Mouse (Mus musculus): ENCODE data around the gene Pcgf3. TPM values are rescaled to one million over a fixed set of nuclear protein-coding genes. Genes with fewer than 3 reads are reported as not detected.
A peak's percentile ranks its signal among the peaks of the same experiment; 100 is the strongest.

Pcgf3 gene
- 17.7 and 19.1 TPM in 2 replicates for polyA plus RNA-seq (2015; fragmentation: Nextera tagmentation; extraction: Ambion mirVana)

DNA sequence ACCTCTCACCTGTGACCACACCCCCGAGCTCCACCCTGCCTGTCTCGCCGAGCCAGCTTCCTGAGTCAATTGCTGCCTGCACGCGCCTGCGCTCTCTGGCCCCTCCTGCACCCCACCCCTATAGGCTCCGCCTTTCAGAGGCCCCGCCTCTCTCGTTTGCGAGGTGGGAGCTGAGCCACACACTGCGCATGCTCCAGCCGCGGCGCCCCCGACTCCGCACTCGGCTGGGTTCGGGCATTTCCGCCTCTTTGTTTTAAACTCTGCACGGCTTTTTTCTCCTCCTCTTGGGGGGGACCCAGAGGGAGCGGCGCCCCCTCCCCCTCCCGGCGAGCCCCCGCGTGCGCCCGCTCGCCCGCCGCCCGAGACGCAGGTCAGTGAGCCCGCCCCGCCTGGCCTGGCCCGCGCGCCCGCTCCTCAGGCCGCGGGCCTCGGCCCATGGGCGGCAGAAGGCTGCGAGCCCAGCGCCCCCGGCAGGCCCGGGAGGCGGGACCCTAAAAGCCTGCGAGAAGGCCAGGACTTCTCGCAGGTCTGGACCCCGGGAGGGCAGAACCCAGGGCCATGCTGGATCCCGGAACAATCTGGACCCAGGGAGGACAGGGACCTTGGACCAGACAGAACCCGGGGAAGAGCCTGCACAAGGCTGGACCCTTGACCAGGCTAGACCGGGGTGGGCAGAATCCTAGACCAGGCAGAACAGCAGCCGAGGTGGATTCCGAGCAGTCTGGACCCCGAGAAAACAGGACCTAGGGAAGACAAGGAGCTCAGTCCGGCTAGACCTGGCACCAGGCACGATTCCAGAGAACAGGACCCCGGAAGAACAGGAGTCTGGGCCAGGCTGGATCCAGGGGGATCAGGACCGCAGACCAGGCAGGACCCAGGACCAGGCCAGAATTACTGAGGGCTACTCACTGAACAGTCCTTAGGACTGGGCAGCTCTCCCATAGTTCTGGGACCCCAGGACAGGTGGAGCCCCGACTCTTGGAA, at the start of gene Pcgf3:
Gene Pcgf3 (plus strand): TSS at position 151 of the 984 bp plus-strand sequence.
- peak; percentile 98 for ATAC-seq (ENCODE audit: insufficient read depth, low FRiP score, low read depth)
- Histone ChIP-seq H3K27ac (peak within 1 kb of the TSS; percentile 70), H3K9ac (peak within 1 kb of the TSS; percentile 98), H3K4me2 (peak within 1 kb of the TSS; percentile 85), H3K36me3 (no peaks in the 10 kb centered on the region), H3K9me3 (no peaks in the 10 kb centered on the region), H3K4me3 (replicated peaks) (peak within 1 kb of the TSS; percentile 80), H3K4me1 (peaks cover 20% of the 10 kb centered on the region), H3K27me3 (replicated peaks) (no peaks in the 10 kb centered on the region)
- WGBS, result under 1% methylated on average over 60 of the region's 62 CpGs

DNA sequence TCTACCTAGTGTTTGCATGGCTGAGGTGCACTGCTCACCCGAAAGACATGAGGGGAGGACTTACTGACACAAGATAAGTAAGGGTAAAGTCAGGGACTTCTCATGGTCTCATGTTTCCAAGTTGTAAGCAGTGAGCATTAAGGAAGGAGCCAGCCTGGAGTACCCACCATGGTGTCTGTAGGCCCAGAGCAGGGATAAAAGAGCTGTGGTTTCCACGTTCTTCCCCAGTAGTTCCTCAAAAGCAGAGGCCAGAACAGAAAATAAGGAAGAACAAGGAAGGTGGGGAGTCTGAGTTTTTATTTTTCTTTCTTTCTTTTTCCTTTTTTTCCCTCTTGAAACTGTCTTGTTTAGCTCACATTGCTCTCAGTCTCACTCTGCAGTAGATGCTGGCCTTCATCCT, 46.3 kb upstream of the Pcgf3 start:
- WGBS, result 69% methylated on average over 2 of the region's 2 CpGs
- no peaks in the 10 kb centered on the region for H3K27me3 ChIP-seq (replicated peaks)

GRCm38 (mm10) chr5:108422741-108423140, 38.3 kb upstream of the Pcgf3 start:
- no peak overlapping the region for H3K27ac ChIP-seq
- WGBS, result 67% methylated on average over 3 of the region's 3 CpGs
- H3K4me2 ChIP-seq, result no peak overlapping the region
- H3K4me1 ChIP-seq, result no peaks in the 10 kb centered on the region
- H3K9ac ChIP-seq, result no peak overlapping the region
- no peaks in the 10 kb centered on the region for H3K27me3 ChIP-seq (replicated peaks)
- ATAC-seq (ENCODE audit: insufficient read depth, low FRiP score, low read depth), result no peak
- no peaks in the 10 kb centered on the region for H3K9me3 ChIP-seq
- no peaks in the 10 kb centered on the region for H3K36me3 ChIP-seq
- H3K4me3 ChIP-seq (replicated peaks), result no peak overlapping the region

More for the DNA sequence above, 46.3 kb upstream of the Pcgf3 start:
- no peak overlapping the region for H3K9ac ChIP-seq
- no peak for ATAC-seq (ENCODE audit: insufficient read depth, low FRiP score, low read depth)
- no peaks in the 10 kb centered on the region for H3K4me1 ChIP-seq
- no peak overlapping the region for H3K4me2 ChIP-seq
- H3K36me3 ChIP-seq, result no peaks in the 10 kb centered on the region
- no peak overlapping the region for H3K4me3 ChIP-seq (replicated peaks)
- no peaks in the 10 kb centered on the region for H3K9me3 ChIP-seq
- H3K27ac ChIP-seq, result no peak overlapping the region

- Histone ChIP-seq H3K27me3 (replicated peaks) (no peaks in the 10 kb centered on the region), H3K4me2 (no peak overlapping the region), H3K27ac (no peak overlapping the region), H3K9ac (no peak overlapping the region), H3K36me3 (no peaks in the 10 kb centered on the region), H3K4me1 (no peaks in the 10 kb centered on the region), H3K9me3 (no peaks in the 10 kb centered on the region), H3K4me3 (replicated peaks) (no peak overlapping the region)
- 84% methylated on average over 2 of the region's 2 CpGs for WGBS
- no peak for ATAC-seq (ENCODE audit: insufficient read depth, low FRiP score, low read depth)
These were observed 37.6 kb upstream of the Pcgf3 start for GRCm38 (mm10) chr5:108423427-108423826.

GRCm38 (mm10) chr5:108427186-108427585, 33.8 kb upstream of the Pcgf3 start:
- H3K27ac ChIP-seq, result no peak overlapping the region
- H3K4me3 ChIP-seq (replicated peaks), result no peak overlapping the region
- H3K4me1 ChIP-seq, result no peaks in the 10 kb centered on the region
- no peak overlapping the region for H3K9ac ChIP-seq
- H3K27me3 ChIP-seq (replicated peaks), result no peaks in the 10 kb centered on the region
- H3K36me3 ChIP-seq, result peaks cover 13% of the 10 kb centered on the region; the same call in 1 of the 2 replicates
- H3K4me2 ChIP-seq, result no peak overlapping the region
- 39% methylated on average over 1 of the region's 1 CpGs for WGBS
- ATAC-seq (ENCODE audit: insufficient read depth, low FRiP score, low read depth), result no peak
- H3K9me3 ChIP-seq, result no peaks in the 10 kb centered on the region

DNA sequence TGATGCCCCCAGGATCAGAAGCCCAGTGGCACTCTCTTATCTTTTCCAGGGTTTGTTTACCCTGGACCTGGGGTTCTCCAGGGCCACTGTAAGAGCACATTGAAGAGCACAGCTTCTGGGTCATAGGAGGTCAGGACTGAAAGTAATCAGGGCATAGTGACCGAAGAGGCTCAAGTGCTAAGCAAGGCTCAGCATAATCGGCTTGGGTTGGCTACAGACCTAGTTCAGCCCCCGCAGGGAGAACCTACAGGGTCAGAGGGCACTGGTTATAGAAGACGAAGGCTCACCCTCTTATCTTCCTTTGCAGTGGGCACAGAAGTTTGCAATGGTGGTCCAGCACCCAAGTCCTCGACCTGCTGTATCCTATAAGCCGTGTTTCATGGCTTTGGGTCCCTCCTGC, 29.8 kb upstream of the Pcgf3 start:
- H3K9me3 ChIP-seq, result no peaks in the 10 kb centered on the region
- peaks cover 5% of the 10 kb centered on the region for H3K4me1 ChIP-seq
- no peak overlapping the region for H3K4me3 ChIP-seq (replicated peaks)
- WGBS, result 76% methylated on average over 6 of the region's 6 CpGs
- H3K36me3 ChIP-seq, result peaks cover 14% of the 10 kb centered on the region; the same call in 1 of the 2 replicates
- H3K9ac ChIP-seq, result no peak overlapping the region
- H3K4me2 ChIP-seq, result no peak overlapping the region
- ATAC-seq (ENCODE audit: insufficient read depth, low FRiP score, low read depth), result no peak
- no peak overlapping the region for H3K27ac ChIP-seq
- no peaks in the 10 kb centered on the region for H3K27me3 ChIP-seq (replicated peaks)

- Histone ChIP-seq H3K9ac (peak within 1 kb of the TSS; percentile 77), H3K4me2 (peak within 1 kb of the TSS; percentile 73), H3K4me1 (peaks cover 5% of the 10 kb centered on the region), H3K27ac (no peak within 1 kb of the TSS), H3K9me3 (no peaks in the 10 kb centered on the region), H3K4me3 (replicated peaks) (peak within 1 kb of the TSS; percentile 84), H3K36me3 (peaks cover 14% of the 10 kb centered on the region; the same call in 1 of the 2 replicates), H3K27me3 (replicated peaks) (no peaks in the 10 kb centered on the region)
- peak; percentile 83 for ATAC-seq (ENCODE audit: insufficient read depth, low FRiP score, low read depth)
- WGBS, result 1% methylated on average over 42 of the region's 42 CpGs
These were observed 27.0 kb upstream of the Pcgf3 start, which contains the start of gene Atp5k for GRCm38 (mm10) chr5:108433804-108434587. TSS of gene Atp5k (minus strand) at chr5:108434448.

GRCm38 (mm10) chr5:108436101-108436500, 24.9 kb upstream of the Pcgf3 start:
- 65% methylated on average over 2 of the region's 2 CpGs for WGBS

GRCm38 (mm10) chr5:108446973-108447372, 14.1 kb upstream of the Pcgf3 start:
- Histone ChIP-seq H3K27ac (no peak overlapping the region), H3K9ac (no peak overlapping the region), H3K4me2 (no peak overlapping the region), H3K4me3 (replicated peaks) (no peak overlapping the region), H3K27me3 (replicated peaks) (no peaks in the 10 kb centered on the region), H3K36me3 (no peaks in the 10 kb centered on the region), H3K9me3 (no peaks in the 10 kb centered on the region), H3K4me1 (0 out of 2 replicates have a peak, but pooled peaks cover 6% of the 10 kb centered on the region)
- ATAC-seq (ENCODE audit: insufficient read depth, low FRiP score, low read depth), result no peak
- WGBS, result 76% methylated on average over 3 of the region's 3 CpGs

More at GRCm38 (mm10) chr5:108436101-108436500, 24.9 kb upstream of the Pcgf3 start:
- H3K36me3 ChIP-seq, result peaks cover 7% of the 10 kb centered on the region; the same call in 1 of the 2 replicates
- no peaks in the 10 kb centered on the region for H3K27me3 ChIP-seq (replicated peaks)
- no peak overlapping the region for H3K4me3 ChIP-seq (replicated peaks)
- no peak overlapping the region for H3K9ac ChIP-seq
- no peak for ATAC-seq (ENCODE audit: insufficient read depth, low FRiP score, low read depth)
- no peaks in the 10 kb centered on the region for H3K9me3 ChIP-seq
- H3K27ac ChIP-seq, result no peak overlapping the region
- H3K4me1 ChIP-seq, result peaks cover 5% of the 10 kb centered on the region
- H3K4me2 ChIP-seq, result no peak overlapping the region

- no peak overlapping the region for H3K27ac ChIP-seq
- H3K27me3 ChIP-seq (replicated peaks), result no peaks in the 10 kb centered on the region
- no peak overlapping the region; the same call in 1 of the 2 replicates for H3K4me2 ChIP-seq
- no peak overlapping the region for H3K4me3 ChIP-seq (replicated peaks)
- 89% methylated on average over 7 of the region's 7 CpGs for WGBS
- H3K36me3 ChIP-seq, result no peaks in the 10 kb centered on the region
- H3K9ac ChIP-seq, result no peak overlapping the region
- no peaks in the 10 kb centered on the region for H3K9me3 ChIP-seq
- H3K4me1 ChIP-seq, result 0 out of 2 replicates have a peak, but pooled peaks cover 6% of the 10 kb centered on the region
- no peak for ATAC-seq (ENCODE audit: insufficient read depth, low FRiP score, low read depth)
These were observed 13.2 kb upstream of the Pcgf3 start for GRCm38 (mm10) chr5:108447857-108448256.

- H3K27me3 ChIP-seq (replicated peaks), result no peaks in the 10 kb centered on the region
- no peaks in the 10 kb centered on the region for H3K9me3 ChIP-seq
- H3K4me3 ChIP-seq (replicated peaks), result peak within 1 kb of the TSS; percentile 36
- 11% methylated on average over 24 of the region's 24 CpGs for WGBS
- ATAC-seq (ENCODE audit: insufficient read depth, low FRiP score, low read depth), result peak; percentile 94
- H3K4me1 ChIP-seq, result 0 out of 2 replicates have a peak, but pooled peaks cover 6% of the 10 kb centered on the region
- H3K27ac ChIP-seq, result peak within 1 kb of the TSS; percentile 28; the same call in 1 of the 2 replicates
- peak within 1 kb of the TSS; percentile 57 for H3K4me2 ChIP-seq
- peak within 1 kb of the TSS; percentile 2; the same call in 1 of the 2 replicates for H3K9ac ChIP-seq
- no peaks in the 10 kb centered on the region for H3K36me3 ChIP-seq
These were observed 12.0 kb upstream of the Pcgf3 start, which contains the start of gene Mfsd7a for GRCm38 (mm10) chr5:108448785-108449668. TSS of gene Mfsd7a (minus strand) at chr5:108448891.
